Mouse (Mus musculus) kidney, adult 2 months (tissue): Measurements from ENCODE around the gene Adat3. TPM values are rescaled to one million over a fixed set of nuclear protein-coding genes. Genes with fewer than 3 reads are reported as not detected.

Experiments used
- DNase-seq: peaks from one replicate; pipeline ENCODE4 v3.0.0; 2021
- H3K27ac ChIP-seq: fragments of 200-500 bp; 2 replicates; pipeline ENCODE4 v1.5.1; 2012; ENCODE audit warnings: low read depth, low read length, control low read depth, inconsistent platforms; ENCODE audit not compliant: insufficient read depth
- H3K27me3 ChIP-seq: fragments of 200-500 bp; replicated peaks from 2 replicates; pipeline ENCODE4 v1.6.1; 2012; ENCODE audit warnings: mild to moderate bottlenecking, moderate library complexity, low read length, inconsistent platforms; ENCODE audit not compliant: control insufficient read depth, insufficient read depth
- H3K36me3 ChIP-seq: fragments of 200-500 bp; 2 replicates; pipeline ENCODE4 v1.6.1; 2012; ENCODE audit warnings: mild to moderate bottlenecking, moderate library complexity, low read length, inconsistent platforms; ENCODE audit not compliant: control insufficient read depth, insufficient read depth
- H3K4me1 ChIP-seq: fragments of 200-500 bp; 2 replicates; pipeline ENCODE4 v1.6.1; 2011; ENCODE audit warnings: low read length; ENCODE audit not compliant: control insufficient read depth, insufficient read depth
- H3K4me3 ChIP-seq: fragments of 200-500 bp; 2 replicates; pipeline ENCODE4 v1.5.1; 2011; ENCODE audit warnings: mild to moderate bottlenecking, low read depth, low read length, control low read depth; ENCODE audit not compliant: insufficient read depth
- CTCF ChIP-seq: fragments of 200-500 bp; conservative IDR thresholded peaks from 2 replicates; pipeline ENCODE4 v1.5.1; 2011; ENCODE audit warnings: low read depth, mild to moderate bottlenecking, control low read depth, low read length, moderate library complexity, mixed read lengths; ENCODE audit not compliant: insufficient read depth, insufficient read length
- POLR2A ChIP-seq: fragments of 200-500 bp; IDR thresholded peaks from one replicate; pipeline ENCODE4 v1.6.1; 2011; ENCODE audit warnings: low read depth, low read length, control low read depth
- WGBS: fragments of 180-500 bp; shearing (Covaris S2); methylation state at CpG from one replicate; pipeline ENCODE4 v1.1.7; 2018; 5-methylcytosine and 5-hydroxymethylcytosine counted together
- polyA plus RNA-seq: library from polyadenylated mRNA; depleted of rRNA; stranded (reverse); fragments of >200 nt; gene quantifications from 2 replicates; pipeline ENCODE4 v1.2.3, GENCODE M21; 2012

Gene Adat3
- polyA plus RNA-seq, 1 experiment, result 3.4 TPM

DNA sequence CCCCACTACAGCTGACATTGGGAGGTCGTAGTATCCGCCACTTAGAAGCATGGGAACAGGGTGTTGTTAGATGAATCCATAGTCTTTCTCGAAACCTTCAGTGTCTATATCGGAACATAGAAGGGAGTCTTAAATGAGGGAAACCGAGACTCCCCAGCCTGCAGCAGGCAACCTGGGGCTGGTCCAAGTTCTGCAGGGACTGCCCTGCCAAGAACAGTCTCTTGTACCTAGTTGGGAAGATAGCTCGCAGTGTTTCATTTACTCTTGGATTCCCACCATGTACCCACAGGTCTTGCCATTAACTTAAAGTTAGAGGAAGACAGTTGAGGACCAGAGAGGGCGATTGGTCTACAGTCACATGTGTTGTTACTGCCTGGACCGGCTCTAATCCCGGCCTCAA is 17.7 kb downstream of the Adat3 start:
- DNase-seq, result no peak
- no peaks in the 10 kb centered on the region for H3K36me3 ChIP-seq
- no peak overlapping the region for H3K27ac ChIP-seq
- TF ChIP-seq CTCF, result no peak
- TF ChIP-seq POLR2A, result no peak
- no peaks in the 10 kb centered on the region for H3K27me3 ChIP-seq
- H3K4me1 ChIP-seq, result no peaks in the 10 kb centered on the region; the same call in 1 of the 2 replicates
- no peak overlapping the region for H3K4me3 ChIP-seq
- 88% methylated on average over 9 of the region's 9 CpGs for WGBS

DNA sequence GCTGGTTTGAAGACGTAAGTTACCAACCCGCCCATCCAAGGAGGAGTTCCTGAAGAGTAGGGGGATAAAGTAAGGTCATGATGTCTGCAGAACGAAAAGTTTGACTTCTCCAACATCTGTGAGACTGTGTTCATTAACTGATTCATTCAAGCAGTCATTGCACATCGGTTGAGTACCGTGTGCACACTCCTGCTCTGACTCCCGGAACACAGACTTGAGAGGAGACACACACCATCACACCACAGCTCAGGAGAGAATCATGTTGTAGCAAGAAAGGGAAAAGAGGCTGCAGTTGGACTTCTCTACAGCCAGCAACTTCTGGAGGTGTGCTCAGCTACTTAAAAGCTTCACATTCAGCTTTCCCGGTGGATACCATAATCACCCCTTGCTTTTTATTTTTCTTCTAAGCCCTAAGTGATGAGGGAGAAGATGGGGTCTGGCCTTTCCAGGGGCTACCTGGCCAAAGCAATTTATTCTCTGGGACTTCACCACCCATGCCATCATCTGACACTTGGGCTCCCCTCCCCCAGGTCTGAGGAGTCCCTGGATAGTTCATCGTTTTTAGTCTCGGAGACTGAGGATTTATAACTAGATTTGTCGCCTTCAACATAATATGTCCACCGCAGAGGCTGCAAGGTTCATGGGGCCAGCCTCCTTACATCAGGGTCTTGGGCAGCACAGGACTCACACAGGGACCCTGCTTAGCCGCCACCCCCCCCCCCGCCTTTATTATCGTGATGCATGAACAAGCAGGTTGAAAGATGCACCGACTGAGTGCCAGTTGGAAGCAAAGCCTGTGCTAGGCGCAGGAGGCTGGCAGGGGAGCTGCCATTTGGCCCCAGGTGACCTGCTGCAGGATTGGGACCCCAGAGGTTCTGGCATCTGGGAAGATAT is 18.4 kb downstream of the Adat3 start:
- H3K27me3 ChIP-seq, result no peaks in the 10 kb centered on the region
- no peak for DNase-seq
- 0 out of 2 replicates have a peak overlapping the region, but pooled peaks have one; percentile 17 for H3K4me3 ChIP-seq
- WGBS, result 39% methylated on average over 16 of the region's 16 CpGs
- no peak for TF ChIP-seq POLR2A
- no peak for TF ChIP-seq CTCF
- H3K27ac ChIP-seq, result peak overlapping the region; percentile 1
- H3K36me3 ChIP-seq, result no peaks in the 10 kb centered on the region
- peaks cover 2% of the 10 kb centered on the region; the same call in 1 of the 2 replicates for H3K4me1 ChIP-seq

DNA sequence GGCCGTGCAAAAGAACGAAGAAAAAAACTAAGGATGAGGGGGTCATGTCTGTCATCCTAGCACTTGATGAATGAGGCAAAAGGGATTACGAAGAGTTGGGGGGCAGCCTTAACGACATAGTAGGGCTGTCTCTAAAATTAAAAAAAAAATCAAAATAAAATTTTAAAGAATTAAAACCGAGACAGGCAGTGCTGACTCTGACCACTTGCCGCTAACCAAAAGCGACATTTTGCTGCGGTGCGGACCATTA is 18.9 kb downstream of the Adat3 start:
- WGBS, result under 1% methylated on average over 9 of the region's 9 CpGs
- TF ChIP-seq POLR2A (no peak), CTCF (no peak)
- no peaks in the 10 kb centered on the region for H3K36me3 ChIP-seq

DNA sequence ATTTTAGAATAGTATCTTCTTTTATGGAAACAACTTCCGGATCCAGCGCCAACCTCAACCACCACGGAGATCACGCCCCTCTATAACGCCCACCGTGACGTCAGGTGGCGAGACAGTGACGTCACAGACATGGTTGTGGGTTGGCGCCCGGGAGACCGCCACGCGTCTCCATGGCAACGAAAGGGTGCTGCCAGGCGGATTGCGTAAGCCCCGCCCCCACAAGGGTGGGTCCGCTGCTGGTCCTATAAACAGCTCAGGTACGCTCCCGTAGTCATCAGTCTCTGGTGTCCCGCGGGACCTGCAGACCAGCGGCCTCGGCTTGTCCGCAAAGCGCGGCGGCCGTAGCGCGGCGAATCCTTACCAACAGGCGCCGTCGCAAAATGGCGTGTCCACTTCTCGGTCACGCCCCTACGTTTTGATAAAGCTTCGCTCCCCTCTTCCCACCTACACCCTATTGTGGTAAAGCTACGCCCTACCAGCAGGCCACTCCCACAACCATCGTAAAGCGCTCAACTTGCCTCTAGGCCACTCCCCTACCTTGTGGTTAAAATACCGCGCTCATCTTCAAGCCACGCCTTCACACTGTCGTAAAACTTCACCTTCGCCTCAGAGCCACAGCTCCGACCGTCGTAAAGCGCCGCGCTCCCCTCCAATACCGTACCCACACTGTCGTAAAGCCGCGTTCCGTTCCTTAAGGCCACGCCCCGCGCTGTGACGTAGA is 19.4 kb downstream of the Adat3 start:
- DNase-seq, result peak; percentile 100
- H3K4me3 ChIP-seq, result peak overlapping the region; percentile 55
- H3K27ac ChIP-seq, result peak overlapping the region; percentile 83
- no peaks in the 10 kb centered on the region for H3K27me3 ChIP-seq
- no peak for TF ChIP-seq CTCF
- peak; percentile 81 for TF ChIP-seq POLR2A
- H3K36me3 ChIP-seq, result no peaks in the 10 kb centered on the region
- peaks cover 8% of the 10 kb centered on the region; the same call in 1 of the 2 replicates for H3K4me1 ChIP-seq
- under 1% methylated on average over 64 of the region's 64 CpGs for WGBS

More for the DNA sequence above, 18.9 kb downstream of the Adat3 start:
- Histone ChIP-seq H3K27me3 (no peaks in the 10 kb centered on the region), H3K4me3 (peak overlapping the region; percentile 55; the same call in 1 of the 2 replicates), H3K4me1 (peaks cover 8% of the 10 kb centered on the region; the same call in 1 of the 2 replicates), H3K27ac (peak overlapping the region; percentile 1)
- DNase-seq, result no peak

DNA sequence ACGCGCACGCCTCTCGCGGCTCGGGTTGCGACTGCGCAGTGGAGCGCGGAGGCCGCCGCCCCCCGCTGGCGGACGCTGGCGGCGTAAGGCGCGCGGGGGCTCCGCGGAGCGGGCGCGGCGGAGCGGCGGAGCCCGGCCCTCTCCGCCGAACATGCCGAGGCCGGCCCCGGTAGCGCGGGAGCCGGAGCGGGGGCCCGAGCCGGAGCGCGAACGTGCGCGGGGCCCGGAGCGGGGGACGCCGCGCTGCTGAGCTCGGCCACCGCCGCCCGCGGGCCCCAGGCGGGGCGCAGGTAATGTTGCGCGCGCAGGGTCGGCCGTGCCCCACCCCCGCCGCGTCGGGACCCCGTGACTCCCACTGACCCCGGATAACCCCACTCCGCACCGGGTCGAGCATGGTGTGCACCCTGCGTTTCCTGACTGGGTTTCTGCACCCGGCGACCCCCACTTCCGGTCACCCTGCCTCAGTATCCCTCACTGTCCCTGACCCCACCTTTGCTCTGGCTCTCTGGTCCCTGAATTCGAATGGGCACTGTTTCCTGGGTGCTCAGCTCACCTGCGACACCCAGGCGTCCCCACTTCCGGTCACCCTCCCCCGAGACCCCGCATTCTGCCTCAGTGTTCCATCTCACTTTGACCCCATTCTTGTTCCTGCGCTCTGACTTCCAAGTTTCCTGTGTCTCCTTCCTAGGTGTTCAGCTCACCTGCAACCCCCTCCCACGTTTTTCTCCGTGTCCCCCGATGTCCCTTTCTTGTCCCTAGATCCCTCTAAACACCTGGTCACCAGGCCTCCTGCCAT is 20.2 kb downstream of the Adat3 start, which contains the start of gene Csnk1g2:
Gene Csnk1g2 (plus strand): TSS at position 178 of the 796 bp plus-strand sequence.
- H3K4me3 ChIP-seq, result peak within 1 kb of the TSS; percentile 68

DNA sequence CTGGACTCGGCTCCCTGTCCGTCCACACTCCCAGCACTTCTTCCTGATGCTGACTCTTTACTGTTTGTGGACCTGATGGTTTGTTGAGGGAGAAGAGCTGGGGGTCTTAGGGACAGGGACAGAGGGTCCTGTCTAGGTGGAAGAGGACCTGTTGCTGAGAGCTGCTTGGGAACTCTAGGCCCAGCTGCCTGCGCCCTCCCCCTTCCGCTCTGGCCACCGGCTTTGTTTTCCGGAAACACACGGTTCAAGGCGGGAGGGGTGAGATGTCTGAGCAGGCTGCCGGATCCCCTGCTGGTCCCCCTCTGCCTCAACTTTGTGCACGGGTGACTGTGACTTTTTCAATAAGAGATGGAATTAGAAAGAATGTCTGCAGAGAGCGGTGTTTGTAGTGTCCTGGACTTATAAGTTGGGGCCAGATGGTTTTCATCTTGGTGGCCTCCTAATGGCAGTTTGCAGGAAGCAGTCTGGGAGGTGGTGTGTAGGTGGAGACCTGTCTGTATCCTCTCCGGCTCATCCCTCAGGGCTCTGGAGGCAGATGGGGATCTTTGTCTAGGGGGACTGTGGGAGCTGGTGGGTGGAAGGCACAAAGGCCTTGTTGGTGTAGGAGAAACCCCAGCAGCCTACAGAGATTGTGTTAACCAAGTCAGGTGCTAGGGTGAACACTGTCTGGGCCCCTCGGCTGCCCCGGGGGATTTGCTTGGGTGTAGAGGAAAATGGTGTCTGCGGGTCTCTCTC is 20.9 kb downstream of the Adat3 start:
- Histone ChIP-seq H3K27me3 (no peaks in the 10 kb centered on the region), H3K4me1 (peaks cover 8% of the 10 kb centered on the region; the same call in 1 of the 2 replicates), H3K27ac (peak overlapping the region; percentile 87), H3K36me3 (no peaks in the 10 kb centered on the region), H3K4me3 (peak overlapping the region; percentile 68)
- no peak for TF ChIP-seq POLR2A
- peak; percentile 78 for DNase-seq
- 6% methylated on average over 15 of the region's 15 CpGs for WGBS

More for the DNA sequence above, 20.2 kb downstream of the Adat3 start, which contains the start of gene Csnk1g2:
- Histone ChIP-seq H3K27me3 (no peaks in the 10 kb centered on the region), H3K4me1 (peaks cover 8% of the 10 kb centered on the region; the same call in 1 of the 2 replicates), H3K36me3 (no peaks in the 10 kb centered on the region), H3K27ac (peak within 1 kb of the TSS; percentile 87)
- WGBS, result 2% methylated on average over 85 of the region's 85 CpGs
- TF ChIP-seq CTCF, result no peak
- no peak for TF ChIP-seq POLR2A
- peak; percentile 46 for DNase-seq
